Mouse (Mus musculus): ENCODE measurements around the gene Olfr1120. TPM values are rescaled to one million over a fixed set of nuclear protein-coding genes. Genes with fewer than 3 reads are reported as not detected.
"Not testable (repeated sequence)": the region's sequence is repeated elsewhere in the genome, so short reads cannot be mapped to it uniquely, and the experiment has no call there.

Gene Olfr1120
- total RNA-seq (2014; fragmentation: Nextera tagmentation), result not detected in 2 replicates
- total RNA-seq (2017), result 0.05 and 0.17 TPM in 2 replicates
- not detected in 2 replicates for polyA plus RNA-seq (2012)

DNA sequence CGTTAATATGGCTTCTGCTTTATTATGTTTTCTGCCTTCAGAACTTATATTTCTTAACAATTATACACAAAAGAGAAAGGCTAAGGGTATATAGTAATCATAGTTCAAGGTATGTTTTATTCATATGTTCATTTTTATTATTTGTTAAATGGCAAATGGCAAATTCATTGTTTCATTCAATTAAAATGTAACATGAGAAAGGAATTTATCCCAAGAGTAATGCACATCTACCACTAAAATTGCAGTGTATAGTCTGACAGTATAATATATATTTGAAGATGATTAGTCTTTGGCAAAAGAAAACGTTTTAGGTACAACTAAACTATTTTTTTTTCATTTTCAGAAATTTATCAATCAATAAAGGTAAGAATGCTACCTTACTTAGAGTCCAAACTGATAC, at the start of gene Olfr1120:
Gene Olfr1120 (plus strand): TSS at position 301 of the 400 bp plus-strand sequence.
- DNase-seq (ENCODE audit: low spot score) (no peak), ATAC-seq (ENCODE audit: extremely low read depth, insufficient number of reproducible peaks, low FRiP score, poor library complexity, severe bottlenecking) (no peak)
- Histone ChIP-seq H3K27me3 (ENCODE audit: insufficient read depth, low read length) (no peaks in the 10 kb centered on the region), H3K4me3 (ENCODE audit: low read depth, low read length) (no peak within 1 kb of the TSS), H3K36me3 (replicated peaks) (no peaks in the 10 kb centered on the region), H3K4me1 (ENCODE audit: insufficient read depth, low read depth, low read length) (no peaks in the 10 kb centered on the region), H3K9me3 (replicated peaks) (no peaks in the 10 kb centered on the region)
- TF ChIP-seq TAL1 (conservative IDR thresholded peaks at IDR 0.05; ENCODE audit: low read depth, low read length) (no peak), GATA2 (IDR thresholded peaks at IDR 0.05; ENCODE audit: borderline replicate concordance, low read depth, low read length) (no peak), GATA1 (IDR thresholded peaks at IDR 0.05; ENCODE audit: borderline replicate concordance, low read length) (no peak), POLR2AphosphoS5 (IDR thresholded peaks at IDR 0.05; ENCODE audit: insufficient replicate concordance, low read depth, low read length) (no peak), CTCF (IDR thresholded peaks at IDR 0.05; ENCODE audit: low read depth, low read length) (no peak)

DNA sequence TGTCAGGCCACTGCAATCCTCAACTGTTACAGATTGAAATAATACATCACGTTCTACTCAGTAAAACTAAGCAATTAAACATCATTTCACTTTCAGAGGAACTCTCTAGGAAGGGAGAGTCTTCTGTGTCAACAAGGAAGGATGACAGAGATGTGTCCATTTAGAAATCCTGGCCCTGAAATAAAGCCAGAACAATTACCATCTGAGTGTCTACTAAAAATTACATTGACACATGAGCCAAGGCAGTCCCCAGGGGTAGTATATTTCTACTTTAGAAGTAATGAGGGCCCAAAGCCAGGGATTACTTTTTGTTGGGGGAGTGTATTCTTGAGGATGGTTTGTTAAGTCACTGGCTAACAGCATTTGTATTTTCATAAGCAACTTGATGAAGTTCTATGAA, 47.3 kb upstream of the Olfr1120 start, which contains the start of gene Olfr1118:
Gene Olfr1118 (plus strand): TSS at position 301 of the 400 bp plus-strand sequence.
- no peak for DNase-seq (ENCODE audit: low spot score)
- ATAC-seq (ENCODE audit: extremely low read depth, insufficient number of reproducible peaks, low FRiP score, poor library complexity, severe bottlenecking), result no peak

DNA sequence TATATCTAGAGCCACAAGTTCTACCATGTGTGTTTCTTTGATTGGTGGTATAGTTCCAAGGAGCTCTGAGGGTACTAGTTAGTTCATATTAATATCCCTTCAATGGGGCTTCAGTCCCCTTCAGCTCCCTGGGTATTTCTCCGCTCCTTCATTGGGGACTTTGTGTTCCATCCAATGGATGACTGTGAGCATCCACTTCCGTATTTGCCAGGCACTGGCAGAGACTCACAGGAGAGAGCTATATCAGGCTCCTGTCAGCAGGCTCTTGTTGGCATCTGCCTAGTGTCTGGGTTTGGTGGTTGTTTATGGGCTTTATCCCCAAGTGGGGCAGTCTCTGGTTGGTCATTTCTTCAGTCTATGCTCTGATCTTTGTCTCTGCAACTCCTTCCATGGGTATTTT, 5.5 kb downstream of the Olfr1120 start:
- H3K9me3 ChIP-seq (replicated peaks); H3K27me3 ChIP-seq (ENCODE audit: insufficient read depth, low read length); DNase-seq (ENCODE audit: low spot score); ATAC-seq (ENCODE audit: extremely low read depth, insufficient number of reproducible peaks, low FRiP score, poor library complexity, severe bottlenecking); H3K4me3 ChIP-seq (ENCODE audit: low read depth, low read length); H3K4me1 ChIP-seq (ENCODE audit: insufficient read depth, low read depth, low read length); H3K36me3 ChIP-seq (replicated peaks): not testable (repeated sequence)

More for the DNA sequence above, 47.3 kb upstream of the Olfr1120 start, which contains the start of gene Olfr1118:
- Histone ChIP-seq H3K27me3 (ENCODE audit: insufficient read depth, low read length) (no peaks in the 10 kb centered on the region), H3K36me3 (replicated peaks) (no peaks in the 10 kb centered on the region), H3K4me3 (ENCODE audit: low read depth, low read length) (no peak within 1 kb of the TSS), H3K9me3 (replicated peaks) (peaks cover 3% of the 10 kb centered on the region), H3K4me1 (ENCODE audit: insufficient read depth, low read depth, low read length) (no peaks in the 10 kb centered on the region)
- TF ChIP-seq POLR2AphosphoS5 (IDR thresholded peaks at IDR 0.05; ENCODE audit: insufficient replicate concordance, low read depth, low read length), result no peak
- no peak for TF ChIP-seq GATA2 (IDR thresholded peaks at IDR 0.05; ENCODE audit: borderline replicate concordance, low read depth, low read length)
- TF ChIP-seq GATA1 (IDR thresholded peaks at IDR 0.05; ENCODE audit: borderline replicate concordance, low read length), result no peak
- no peak for TF ChIP-seq CTCF (IDR thresholded peaks at IDR 0.05; ENCODE audit: low read depth, low read length)
- TF ChIP-seq TAL1 (conservative IDR thresholded peaks at IDR 0.05; ENCODE audit: low read depth, low read length), result no peak

DNA sequence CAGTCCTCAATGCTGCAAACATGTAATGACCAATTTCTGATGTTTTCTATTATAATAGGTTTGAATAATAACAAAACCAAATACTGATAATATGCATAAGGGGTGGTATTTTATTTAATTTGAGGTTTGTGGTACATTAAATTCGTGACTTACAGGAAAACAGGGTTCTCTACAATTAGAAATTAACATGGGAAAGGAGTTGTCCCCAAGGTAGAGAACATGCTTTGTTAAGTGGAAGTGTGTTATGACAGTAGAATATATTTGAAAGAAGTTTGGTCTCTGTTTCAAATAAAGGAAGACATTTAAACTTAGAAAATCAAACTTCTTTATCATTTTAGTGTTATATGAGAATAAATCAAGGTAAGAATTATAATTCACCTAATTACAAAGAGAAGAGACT, 15.0 kb downstream of the Olfr1120 start, which contains the start of gene Olfr1121:
Gene Olfr1121 (plus strand): TSS at position 301 of the 400 bp plus-strand sequence.
- H3K4me1 ChIP-seq (ENCODE audit: insufficient read depth, low read depth, low read length), result no peaks in the 10 kb centered on the region
- no peak for ATAC-seq (ENCODE audit: extremely low read depth, insufficient number of reproducible peaks, low FRiP score, poor library complexity, severe bottlenecking)
- 0 out of 2 replicates have a peak, but pooled peaks cover 2% of the 10 kb centered on the region for H3K9me3 ChIP-seq (replicated peaks)
- no peaks in the 10 kb centered on the region for H3K36me3 ChIP-seq (replicated peaks)
- no peak for DNase-seq (ENCODE audit: low spot score)
- H3K4me3 ChIP-seq (ENCODE audit: low read depth, low read length), result no peak within 1 kb of the TSS
- TF ChIP-seq TAL1 (conservative IDR thresholded peaks at IDR 0.05; ENCODE audit: low read depth, low read length), result no peak
- no peak for TF ChIP-seq CTCF (IDR thresholded peaks at IDR 0.05; ENCODE audit: low read depth, low read length)
- no peak for TF ChIP-seq POLR2AphosphoS5 (IDR thresholded peaks at IDR 0.05; ENCODE audit: insufficient replicate concordance, low read depth, low read length)
- no peak for TF ChIP-seq GATA2 (IDR thresholded peaks at IDR 0.05; ENCODE audit: borderline replicate concordance, low read depth, low read length)
- no peak for TF ChIP-seq GATA1 (IDR thresholded peaks at IDR 0.05; ENCODE audit: borderline replicate concordance, low read length)
- no peaks in the 10 kb centered on the region for H3K27me3 ChIP-seq (ENCODE audit: insufficient read depth, low read length)

DNA sequence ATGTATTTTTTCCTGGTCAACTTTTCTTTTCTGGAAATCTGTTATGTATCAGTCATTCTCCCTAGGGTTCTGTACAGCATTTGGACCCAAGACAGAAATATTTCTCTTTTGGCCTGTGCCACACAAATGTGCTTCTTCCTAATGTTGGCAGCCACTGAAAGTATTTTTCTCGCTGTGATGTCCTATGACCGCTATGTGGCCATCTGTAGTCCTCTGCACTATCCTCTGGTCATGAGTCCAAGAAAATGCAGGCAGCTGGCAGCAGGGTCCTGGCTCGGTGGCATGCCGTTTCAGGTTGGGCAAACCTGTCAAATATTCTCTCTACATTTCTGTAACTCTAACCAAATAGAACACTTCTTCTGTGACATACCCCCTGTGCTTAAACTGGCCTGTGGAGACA, 17.1 kb downstream of the Olfr1120 start:
- ATAC-seq (ENCODE audit: extremely low read depth, insufficient number of reproducible peaks, low FRiP score, poor library complexity, severe bottlenecking), result no peak
- TF ChIP-seq CTCF (IDR thresholded peaks at IDR 0.05; ENCODE audit: low read depth, low read length) (no peak), GATA1 (IDR thresholded peaks at IDR 0.05; ENCODE audit: borderline replicate concordance, low read length) (no peak)

DNA sequence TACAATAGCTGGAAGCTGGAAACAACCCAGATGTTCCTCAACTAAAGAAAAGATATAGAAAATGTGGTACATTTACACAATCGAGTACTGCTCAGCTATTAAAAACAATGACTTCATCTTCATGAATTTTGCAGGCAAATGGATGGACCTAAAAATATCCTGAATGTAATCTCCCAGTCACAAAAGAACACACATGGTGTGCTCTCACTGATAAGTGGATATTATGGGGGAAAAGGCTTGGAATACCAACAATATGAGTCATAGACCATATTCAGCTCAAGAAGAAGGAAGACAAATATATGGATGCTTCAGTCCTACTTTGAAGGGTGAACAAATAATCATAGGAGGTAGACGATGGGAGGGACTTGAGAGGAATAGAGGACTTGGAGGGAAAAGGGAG, 29.3 kb downstream of the Olfr1120 start:
- TF ChIP-seq GATA1 (IDR thresholded peaks at IDR 0.05; ENCODE audit: borderline replicate concordance, low read length), result no peak
- TF ChIP-seq POLR2AphosphoS5 (IDR thresholded peaks at IDR 0.05; ENCODE audit: insufficient replicate concordance, low read depth, low read length), result no peak
- no peak for TF ChIP-seq GATA2 (IDR thresholded peaks at IDR 0.05; ENCODE audit: borderline replicate concordance, low read depth, low read length)
- H3K4me1 ChIP-seq (ENCODE audit: insufficient read depth, low read depth, low read length), result no peaks in the 10 kb centered on the region
- H3K27me3 ChIP-seq (ENCODE audit: insufficient read depth, low read length), result no peaks in the 10 kb centered on the region
- ATAC-seq (ENCODE audit: extremely low read depth, insufficient number of reproducible peaks, low FRiP score, poor library complexity, severe bottlenecking) (no peak), DNase-seq (ENCODE audit: low spot score) (no peak)
- H3K9me3 ChIP-seq (replicated peaks), result no peaks in the 10 kb centered on the region
- no peaks in the 10 kb centered on the region for H3K36me3 ChIP-seq (replicated peaks)
- no peak overlapping the region for H3K4me3 ChIP-seq (ENCODE audit: low read depth, low read length)

More for the DNA sequence above, 17.1 kb downstream of the Olfr1120 start:
- no peaks in the 10 kb centered on the region for H3K36me3 ChIP-seq (replicated peaks)
- H3K27me3 ChIP-seq (ENCODE audit: insufficient read depth, low read length), result no peaks in the 10 kb centered on the region
- H3K4me3 ChIP-seq (ENCODE audit: low read depth, low read length), result no peak overlapping the region
- 0 out of 2 replicates have a peak, but pooled peaks cover 2% of the 10 kb centered on the region for H3K9me3 ChIP-seq (replicated peaks)
- no peaks in the 10 kb centered on the region for H3K4me1 ChIP-seq (ENCODE audit: insufficient read depth, low read depth, low read length)
- DNase-seq (ENCODE audit: low spot score), result no peak

DNA sequence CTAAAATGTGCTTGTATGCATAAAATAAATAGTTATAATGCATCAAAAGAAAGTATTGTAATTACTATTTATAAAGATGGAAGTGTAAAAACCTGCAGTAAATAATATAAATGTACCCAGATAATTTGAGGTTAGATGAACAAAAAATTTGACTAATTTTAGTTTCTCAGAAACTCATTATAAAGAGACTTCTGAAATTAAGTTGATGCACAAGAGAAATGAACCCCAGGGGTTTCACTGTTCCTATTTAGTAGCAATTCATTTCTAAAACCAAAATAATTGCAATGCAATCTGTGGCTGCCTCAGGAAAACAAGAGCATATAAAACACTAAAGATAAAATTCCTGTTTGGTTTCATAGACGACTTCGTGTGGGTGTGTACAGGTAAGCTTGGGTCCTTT, 30.9 kb downstream of the Olfr1120 start, which contains the start of gene Olfr1122:
Gene Olfr1122 (plus strand): TSS at position 301 of the 400 bp plus-strand sequence.
- TF ChIP-seq TAL1 (conservative IDR thresholded peaks at IDR 0.05; ENCODE audit: low read depth, low read length), result no peak
- no peak for TF ChIP-seq GATA2 (IDR thresholded peaks at IDR 0.05; ENCODE audit: borderline replicate concordance, low read depth, low read length)
- TF ChIP-seq CTCF (IDR thresholded peaks at IDR 0.05; ENCODE audit: low read depth, low read length), result no peak
- TF ChIP-seq POLR2AphosphoS5 (IDR thresholded peaks at IDR 0.05; ENCODE audit: insufficient replicate concordance, low read depth, low read length), result no peak
- no peak for TF ChIP-seq GATA1 (IDR thresholded peaks at IDR 0.05; ENCODE audit: borderline replicate concordance, low read length)
- no peak for ATAC-seq (ENCODE audit: extremely low read depth, insufficient number of reproducible peaks, low FRiP score, poor library complexity, severe bottlenecking)
- no peaks in the 10 kb centered on the region for H3K4me1 ChIP-seq (ENCODE audit: insufficient read depth, low read depth, low read length)

DNA sequence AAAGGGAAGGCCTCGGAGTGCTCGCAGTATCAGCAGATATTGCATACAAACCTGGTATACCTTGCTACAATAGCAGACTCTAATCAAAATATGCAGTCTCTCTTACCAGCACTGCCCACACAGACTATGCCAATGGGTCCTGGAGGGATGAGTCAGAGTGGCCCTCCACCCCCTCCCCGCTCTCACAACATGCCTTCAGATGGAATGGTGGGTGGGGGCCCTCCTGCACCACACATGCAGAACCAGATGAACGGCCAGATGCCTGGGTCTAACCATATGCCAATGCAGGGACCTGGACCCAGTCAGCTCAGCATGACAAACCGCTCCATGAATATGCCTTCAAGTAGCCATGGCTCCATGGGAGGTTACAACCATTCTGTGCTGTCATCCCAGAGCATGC, 39.0 kb downstream of the Olfr1120 start:
- DNase-seq (ENCODE audit: low spot score); H3K36me3 ChIP-seq (replicated peaks); H3K27me3 ChIP-seq (ENCODE audit: insufficient read depth, low read length); H3K4me1 ChIP-seq (ENCODE audit: insufficient read depth, low read depth, low read length); H3K4me3 ChIP-seq (ENCODE audit: low read depth, low read length): not testable (repeated sequence)
- 0 out of 2 replicates have a peak, but pooled peaks have one; percentile 1 for ATAC-seq (ENCODE audit: extremely low read depth, insufficient number of reproducible peaks, low FRiP score, poor library complexity, severe bottlenecking)
- H3K9me3 ChIP-seq (replicated peaks), result peaks cover 12% of the 10 kb centered on the region

More for the DNA sequence above, 30.9 kb downstream of the Olfr1120 start, which contains the start of gene Olfr1122:
- no peaks in the 10 kb centered on the region for H3K36me3 ChIP-seq (replicated peaks)
- no peaks in the 10 kb centered on the region for H3K27me3 ChIP-seq (ENCODE audit: insufficient read depth, low read length)
- no peaks in the 10 kb centered on the region for H3K9me3 ChIP-seq (replicated peaks)
- DNase-seq (ENCODE audit: low spot score), result no peak
- H3K4me3 ChIP-seq (ENCODE audit: low read depth, low read length), result no peak within 1 kb of the TSS

DNA sequence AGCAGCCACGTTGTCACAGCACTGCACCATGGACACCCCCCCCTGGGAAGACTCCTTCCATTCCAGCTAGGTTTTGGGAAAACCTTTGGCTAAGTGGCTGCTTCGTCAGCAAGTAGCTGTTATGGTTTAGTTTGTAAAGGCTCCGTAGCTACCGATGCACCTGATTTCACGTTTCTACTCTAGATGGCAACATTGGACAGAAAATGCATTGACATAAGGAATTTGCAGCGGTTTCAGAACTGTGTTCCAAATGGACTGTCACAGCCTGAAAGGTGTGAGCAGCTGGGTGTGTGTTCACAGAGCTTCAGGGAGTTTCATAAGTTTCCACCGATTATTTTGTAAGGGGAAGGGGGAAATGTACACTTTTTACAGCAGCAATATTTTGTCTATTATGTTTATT, 40.1 kb downstream of the Olfr1120 start:
- ATAC-seq (ENCODE audit: extremely low read depth, insufficient number of reproducible peaks, low FRiP score, poor library complexity, severe bottlenecking); H3K36me3 ChIP-seq (replicated peaks); H3K4me3 ChIP-seq (ENCODE audit: low read depth, low read length); DNase-seq (ENCODE audit: low spot score); H3K27me3 ChIP-seq (ENCODE audit: insufficient read depth, low read length); H3K4me1 ChIP-seq (ENCODE audit: insufficient read depth, low read depth, low read length): not testable (repeated sequence)
- peaks cover 12% of the 10 kb centered on the region for H3K9me3 ChIP-seq (replicated peaks)

Data from G1E (cell line).